Mouse (Mus musculus) gastrocnemius, postnatal 4 days (tissue): ENCODE measurements around the gene BC107364. TPM values are rescaled to one million over a fixed set of nuclear protein-coding genes. Genes with fewer than 3 reads are reported as not detected.
A peak's percentile ranks its signal among the peaks of the same experiment; 100 is the strongest.
"Not testable (repeated sequence)": the region's sequence is repeated elsewhere in the genome, so short reads cannot be mapped to it uniquely, and the experiment has no call there.

ENCODE experiments used
- DNase-seq, 2 experiments: peaks; one replicate each; pipeline ENCODE4 v3.0.0; 2021 to 2022; ENCODE audit warnings: low spot score in 2 of 2, mixed read lengths in 2 of 2
- total RNA-seq, 2 experiments: library from RNA; stranded (reverse); gene quantifications; 2 replicates each; pipeline ENCODE4 v1.2.3; 2021

BC107364 gene
- total RNA-seq, 2 experiments from 2014 or later: not detected

DNA sequence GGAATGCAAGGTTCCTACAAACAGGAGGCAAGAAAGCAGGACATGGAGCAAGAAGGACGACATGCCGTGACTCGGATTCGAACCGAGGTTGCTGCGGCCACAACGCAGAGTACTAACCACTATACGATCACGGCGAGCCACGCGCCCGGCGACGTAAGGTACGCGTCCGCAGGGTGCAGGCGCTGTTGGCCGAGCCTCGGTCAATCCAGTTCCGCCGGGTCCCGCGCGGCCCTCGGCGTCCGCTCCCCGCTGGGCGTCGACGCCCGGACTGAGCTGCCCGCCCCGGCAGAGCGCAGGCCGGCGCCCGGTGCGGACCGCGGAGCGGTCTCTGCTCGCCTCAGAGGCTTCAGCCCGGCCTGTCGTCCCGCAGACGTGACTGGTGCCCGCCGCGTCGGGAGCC is 5.9 kb upstream of the BC107364 start:
- DNase-seq: not testable (repeated sequence)

DNA sequence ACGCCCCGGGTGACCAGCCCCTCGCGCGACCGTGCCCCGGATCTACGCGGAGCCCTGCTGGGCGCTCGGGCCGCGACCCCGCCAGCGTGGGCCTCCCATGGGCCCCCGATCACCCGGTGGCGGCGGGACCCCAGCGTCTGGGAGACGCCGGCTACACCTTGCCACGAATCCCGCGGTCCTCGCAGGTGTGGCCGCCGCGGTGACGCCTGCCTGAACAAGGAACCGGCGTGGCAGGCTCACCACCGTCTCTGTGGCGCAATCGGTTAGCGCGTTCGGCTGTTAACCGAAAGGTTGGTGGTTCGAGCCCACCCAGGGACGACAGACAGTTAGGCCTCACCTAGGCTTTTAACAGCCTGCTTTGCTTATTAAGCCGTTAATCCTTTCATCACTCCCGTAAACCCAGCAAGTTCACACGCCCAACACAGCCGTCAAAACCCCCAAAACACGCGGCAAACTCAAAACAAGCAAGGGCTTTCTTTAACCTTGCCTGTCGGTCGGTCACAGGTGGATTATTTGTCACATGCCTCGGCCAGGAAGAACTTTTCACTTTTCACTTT is 847 bp downstream of the BC107364 start:
- not testable (repeated sequence) for DNase-seq

DNA sequence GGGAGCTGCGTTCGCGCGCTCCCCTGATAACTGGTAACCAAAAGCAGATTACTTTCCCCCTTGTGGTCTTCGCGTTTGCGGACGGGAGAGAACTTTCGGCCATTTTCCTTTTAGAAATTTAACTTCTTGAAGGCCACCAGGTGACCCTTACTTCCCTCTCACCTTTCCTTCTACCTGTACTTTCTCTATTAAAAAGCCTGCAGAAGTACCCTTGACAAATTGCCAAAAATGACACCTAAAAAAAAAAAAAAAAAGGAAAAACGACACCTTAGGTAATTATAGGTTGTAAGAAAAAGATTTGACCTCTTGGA is 1.6 kb downstream of the BC107364 start:
- not testable (repeated sequence) for DNase-seq

DNA sequence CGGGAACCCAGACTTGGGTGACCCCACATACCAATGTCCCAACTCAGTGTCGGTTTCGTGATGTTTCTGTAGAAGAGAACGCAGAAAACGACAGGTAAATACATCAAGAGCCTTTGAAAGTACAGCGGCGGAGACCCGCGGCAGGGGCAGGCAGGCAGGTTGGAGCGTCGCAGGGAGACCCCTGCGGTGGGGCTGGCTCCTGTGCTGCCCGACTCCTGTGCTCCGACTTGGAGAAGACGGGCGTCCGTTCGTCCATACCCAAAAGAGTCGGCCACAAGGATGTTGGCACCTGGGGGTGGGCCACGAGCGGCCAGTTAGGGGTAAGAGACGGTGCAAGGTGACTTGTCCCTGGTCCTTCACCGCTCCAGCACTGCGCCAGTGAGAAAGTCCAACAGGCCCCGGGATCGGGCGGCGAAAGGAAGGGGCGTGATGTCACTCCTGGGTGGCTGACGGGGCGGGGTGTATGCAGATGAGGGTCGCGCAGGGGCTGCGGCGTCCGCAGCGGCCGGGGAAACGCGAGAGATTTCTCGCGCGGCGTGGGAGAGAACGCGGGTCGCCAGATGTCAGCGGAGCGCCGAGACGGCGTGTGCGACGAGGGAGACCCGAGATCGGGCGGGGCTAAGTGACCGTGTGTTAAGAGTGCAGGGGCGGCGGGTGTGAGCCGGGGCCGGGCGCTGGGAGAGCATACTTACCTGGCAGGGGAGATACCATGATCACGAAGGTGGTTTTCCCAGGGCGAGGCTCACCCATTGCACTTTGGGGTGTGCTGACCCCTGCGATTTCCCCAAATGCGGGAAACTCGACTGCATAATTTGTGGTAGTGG is 2.1 kb downstream of the BC107364 start:
- not testable (repeated sequence) for DNase-seq

DNA sequence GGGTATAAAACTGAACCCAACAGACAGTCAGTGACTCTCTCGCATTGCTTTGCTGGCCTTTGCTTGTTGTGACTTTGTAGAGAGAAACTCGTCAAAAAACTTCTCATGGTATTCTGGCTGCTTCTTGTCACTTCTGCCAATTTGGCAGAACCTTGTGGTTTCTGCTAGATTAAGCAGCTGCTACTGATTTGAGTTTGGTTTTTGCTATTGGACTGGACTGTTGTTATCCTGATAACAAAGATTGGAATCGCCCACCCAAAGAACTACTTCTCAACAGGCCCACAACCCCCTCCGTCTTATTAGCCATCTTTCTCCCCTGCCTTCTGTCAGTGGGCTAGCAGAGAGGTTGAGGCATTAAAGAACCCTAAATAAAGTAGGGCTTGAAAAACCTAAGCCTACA is 6.7 kb downstream of the BC107364 start:
- no peak for DNase-seq

DNA sequence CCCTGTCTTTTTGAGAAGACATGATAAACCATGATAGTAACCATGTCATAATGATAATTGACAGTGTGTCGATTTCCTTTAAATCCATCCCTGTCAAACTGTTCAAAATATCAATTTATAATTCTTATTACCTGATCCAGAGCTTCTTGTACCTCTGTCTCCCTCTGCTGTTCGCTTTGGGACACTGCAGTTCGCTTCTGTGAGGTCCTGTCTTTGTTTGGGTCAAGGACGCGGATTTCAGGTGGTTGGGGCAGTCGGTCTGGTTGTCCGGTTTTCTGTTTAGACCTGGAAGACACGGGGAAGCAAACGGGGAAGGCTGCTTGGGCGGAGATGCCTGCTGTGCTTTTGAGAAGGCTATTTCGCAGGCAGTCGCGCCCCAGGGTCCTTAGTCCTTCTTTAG is 11.5 kb downstream of the BC107364 start:
- DNase-seq: peak in 1 of 2 experiments; percentile 58

DNA sequence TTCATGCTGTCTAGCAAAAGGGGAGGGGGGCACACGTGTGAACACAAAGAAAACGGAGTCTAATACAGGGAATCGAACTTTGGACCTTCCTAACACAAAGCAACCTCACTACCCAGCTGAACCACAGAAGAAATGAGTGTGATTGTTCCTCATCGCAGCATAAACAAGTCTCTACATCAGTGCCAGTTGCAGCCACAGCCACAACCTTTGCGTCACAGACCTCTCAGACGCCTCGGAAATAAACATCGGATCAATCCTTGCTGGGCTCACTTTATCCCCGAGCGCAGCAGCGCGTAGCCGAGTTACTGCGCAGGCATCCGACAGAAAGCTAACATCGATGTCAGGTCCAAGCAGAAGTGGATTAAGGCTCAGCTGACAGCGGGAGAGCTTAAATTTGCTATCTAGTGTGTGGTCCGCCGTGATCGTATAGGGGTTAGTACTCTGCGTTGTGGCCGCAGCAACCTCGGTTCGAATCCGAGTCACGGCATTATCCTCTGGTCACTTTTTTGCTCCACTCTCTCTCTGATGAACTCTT is 16.5 kb downstream of the BC107364 start:
- no peak for DNase-seq

DNA sequence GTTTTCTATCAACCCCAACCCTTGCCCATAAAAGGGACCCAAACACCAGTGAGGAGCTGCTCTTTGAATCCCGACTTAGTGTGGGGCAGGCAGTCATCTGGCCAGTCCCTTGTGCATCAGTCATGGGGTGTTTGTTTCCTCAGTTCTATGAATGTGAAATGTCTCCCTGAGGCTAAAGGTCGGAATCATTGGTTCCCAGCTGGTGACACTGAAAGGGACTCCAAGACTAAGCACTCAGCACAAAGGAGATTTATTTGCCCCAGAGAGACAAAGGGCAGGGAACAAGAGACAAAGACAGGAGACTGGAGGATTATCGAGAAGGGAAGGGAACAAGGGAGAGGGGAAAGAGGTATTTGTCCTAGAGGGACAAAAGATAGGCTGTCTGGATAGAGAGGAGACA is 19.9 kb downstream of the BC107364 start:
- no peak for DNase-seq

DNA sequence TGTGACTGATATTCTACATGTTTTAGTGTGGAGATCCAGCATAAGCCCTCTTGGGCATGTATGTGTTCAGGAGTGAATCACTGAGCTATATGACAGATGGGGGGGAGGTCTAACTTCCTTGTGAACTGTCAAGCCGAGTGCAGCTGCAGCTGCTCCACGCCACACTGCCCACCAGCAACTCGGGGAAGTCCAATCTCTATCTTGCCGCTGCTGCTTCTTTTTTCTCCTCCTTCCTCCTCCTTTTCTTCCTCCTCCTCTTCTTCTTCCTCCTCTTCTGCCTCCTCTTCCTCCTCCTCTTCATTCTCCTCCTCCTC is 22.3 kb downstream of the BC107364 start:
- DNase-seq: no peak

DNA sequence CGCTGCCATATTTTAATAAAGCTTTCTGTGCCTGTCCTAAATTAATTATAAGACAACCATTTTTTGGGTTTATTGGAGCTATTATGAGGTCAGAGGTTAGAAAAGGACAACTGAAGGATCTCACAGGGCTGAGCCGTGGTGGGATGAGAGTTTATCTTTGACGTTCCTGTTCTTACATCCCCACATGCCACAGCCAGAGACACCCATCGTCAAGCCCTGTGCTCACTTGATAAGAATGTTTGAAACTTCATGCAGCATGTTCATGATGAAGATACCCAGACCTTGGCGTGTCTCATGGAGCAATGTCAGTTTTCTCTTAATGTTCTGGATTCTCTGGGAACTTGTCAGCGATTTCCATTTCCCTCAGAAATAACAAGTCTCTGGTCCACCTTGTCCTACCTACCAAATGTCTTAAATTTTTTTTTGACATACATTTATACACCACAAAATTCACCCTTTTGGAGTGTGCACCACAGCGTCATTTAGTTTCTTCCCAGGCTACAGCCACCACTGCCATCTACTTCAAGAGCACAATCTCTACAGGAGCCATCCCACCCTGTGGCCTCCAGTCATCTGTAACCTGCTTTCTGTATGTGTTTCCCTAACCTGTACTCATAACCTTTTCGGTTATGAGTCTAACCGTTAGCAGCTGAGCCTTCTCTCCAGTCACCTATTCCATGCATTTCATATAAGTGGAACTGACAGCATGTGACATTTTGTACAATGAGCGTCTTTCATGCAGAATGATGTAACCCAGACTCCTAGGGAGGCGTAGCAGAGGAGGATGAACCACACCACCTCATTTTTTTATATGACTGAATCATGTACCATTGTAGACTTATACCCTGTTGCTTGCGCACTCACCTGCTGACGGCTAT is 22.9 kb downstream of the BC107364 start:
- no peak for DNase-seq

DNA sequence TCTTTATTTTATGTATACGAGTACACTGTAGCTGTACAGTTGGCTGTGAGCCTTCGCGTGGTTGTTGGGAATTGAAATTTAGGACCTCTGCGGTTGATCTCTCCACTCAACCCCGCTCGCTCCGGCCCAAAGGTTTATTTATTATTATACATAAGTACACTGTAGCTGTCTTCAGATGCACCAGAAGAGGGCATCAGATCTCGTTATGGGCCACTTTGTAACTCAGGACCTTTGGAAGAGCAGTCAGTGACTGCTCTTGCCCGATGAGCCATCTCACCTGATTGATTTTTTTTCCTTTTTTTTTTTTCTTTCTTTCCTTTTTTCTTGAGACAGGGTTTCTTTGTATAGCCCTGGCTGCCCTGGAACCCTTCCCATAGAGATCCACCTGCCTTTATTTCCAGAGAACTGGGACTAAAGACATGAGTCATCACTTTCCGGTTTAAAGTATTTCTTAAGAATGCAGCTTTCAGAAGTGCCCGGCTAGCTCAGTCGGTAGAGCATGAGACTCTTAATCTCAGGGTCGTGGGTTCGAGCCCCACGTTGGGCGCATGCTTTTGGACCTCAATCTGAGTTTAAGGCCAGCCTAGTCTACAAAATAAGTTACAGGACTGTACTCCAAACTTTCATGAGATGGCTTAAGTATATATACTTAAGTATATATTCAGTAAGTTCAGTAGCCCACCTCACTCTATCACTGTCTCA is 24.2 kb downstream of the BC107364 start:
- no peak for DNase-seq

DNA sequence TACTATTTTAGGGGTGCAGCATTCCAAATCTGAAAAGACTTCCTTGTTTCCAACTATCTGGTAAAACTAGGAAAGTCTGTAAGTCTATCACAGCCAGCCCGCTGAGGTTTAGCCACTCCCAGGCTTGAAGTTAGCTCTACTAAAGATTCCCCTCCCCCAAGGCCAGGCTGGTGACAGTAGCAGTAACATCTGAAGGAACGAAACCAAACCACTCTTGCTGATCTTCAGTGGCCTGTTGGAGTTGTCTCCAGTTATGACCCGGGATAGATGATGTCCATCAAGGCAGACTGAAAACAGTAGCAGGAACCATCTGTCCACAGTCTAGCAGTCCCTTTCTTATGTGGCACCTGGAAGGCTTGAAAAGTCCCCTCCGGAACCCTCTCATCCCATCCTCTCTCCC is 24.8 kb downstream of the BC107364 start:
- DNase-seq: no peak

DNA sequence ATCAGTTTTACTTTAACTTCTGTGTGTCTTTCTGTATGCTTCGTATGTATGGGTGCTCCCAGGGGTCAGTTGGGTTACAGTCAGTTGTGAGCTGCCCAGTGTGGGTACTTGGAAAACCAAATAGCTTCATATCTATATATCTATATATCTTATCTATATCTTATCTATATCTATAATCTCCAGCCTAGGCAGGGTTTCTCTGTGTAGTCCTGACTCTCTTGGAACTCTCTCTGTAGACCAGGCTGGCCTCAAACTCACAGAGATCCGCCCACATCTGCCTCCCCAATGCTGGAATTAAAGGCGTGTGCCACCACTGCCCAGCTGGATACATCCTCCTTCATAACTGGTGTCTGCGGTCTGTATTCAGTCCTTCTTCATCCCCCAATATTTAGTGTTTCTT is 25.8 kb downstream of the BC107364 start:
- DNase-seq: no peak

DNA sequence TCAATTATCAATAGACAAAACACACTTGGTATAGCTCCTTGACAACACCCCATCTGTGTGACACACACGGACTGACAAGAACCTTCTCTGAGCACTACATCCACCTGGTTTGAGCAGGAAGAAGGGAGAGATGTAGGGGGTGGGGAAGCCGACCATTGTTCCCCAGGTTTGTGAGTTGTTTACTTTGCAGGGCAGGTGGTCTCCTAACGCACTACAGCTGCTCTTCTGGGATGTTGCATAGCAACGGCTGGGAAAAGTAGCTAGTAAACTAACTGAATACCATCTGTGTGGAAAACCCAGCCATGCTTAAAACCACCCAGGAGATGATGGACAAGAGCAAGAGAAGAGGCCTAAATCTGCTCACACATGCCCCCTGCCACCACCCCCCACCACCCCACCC is 27.7 kb downstream of the BC107364 start:
- not testable (repeated sequence) for DNase-seq

DNA sequence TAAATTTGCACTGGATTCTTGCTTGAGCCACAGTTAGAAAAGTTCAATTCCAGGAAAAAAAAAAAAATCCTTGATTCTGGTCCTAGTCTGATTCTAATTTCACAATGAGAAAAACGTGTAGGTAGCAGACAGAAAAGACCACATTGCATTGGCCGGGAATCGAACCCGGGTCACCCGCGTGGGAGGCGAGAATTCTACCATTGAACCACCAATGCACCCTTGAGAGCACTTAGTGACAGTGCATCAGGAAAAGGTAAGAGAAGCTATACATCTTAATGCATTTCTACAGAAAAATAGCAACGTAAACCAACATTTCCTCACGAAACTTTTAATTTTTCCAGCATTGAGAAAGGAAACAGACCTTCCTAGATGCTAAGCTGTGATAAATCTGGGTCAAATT is 28.2 kb downstream of the BC107364 start:
- no peak for DNase-seq

DNA sequence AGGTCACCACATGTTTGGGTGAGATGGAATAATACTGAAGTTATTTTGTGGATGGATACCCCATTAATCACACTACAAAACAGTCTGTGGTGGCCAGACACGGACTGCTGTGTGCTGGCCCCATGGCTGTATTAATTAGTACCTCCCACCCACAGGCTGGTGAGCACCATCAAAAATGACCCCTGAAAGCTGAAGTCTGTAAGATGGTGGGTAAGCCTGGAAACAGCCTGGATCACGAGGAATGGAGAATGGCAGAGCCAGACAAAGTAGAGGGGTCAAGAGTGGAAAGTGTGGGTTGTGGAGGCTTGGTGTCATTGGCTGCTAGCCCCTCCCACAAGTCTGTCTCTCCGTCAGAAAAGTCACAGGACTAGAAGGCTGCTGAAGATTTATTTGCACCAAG is 31.3 kb downstream of the BC107364 start:
- DNase-seq: no peak

DNA sequence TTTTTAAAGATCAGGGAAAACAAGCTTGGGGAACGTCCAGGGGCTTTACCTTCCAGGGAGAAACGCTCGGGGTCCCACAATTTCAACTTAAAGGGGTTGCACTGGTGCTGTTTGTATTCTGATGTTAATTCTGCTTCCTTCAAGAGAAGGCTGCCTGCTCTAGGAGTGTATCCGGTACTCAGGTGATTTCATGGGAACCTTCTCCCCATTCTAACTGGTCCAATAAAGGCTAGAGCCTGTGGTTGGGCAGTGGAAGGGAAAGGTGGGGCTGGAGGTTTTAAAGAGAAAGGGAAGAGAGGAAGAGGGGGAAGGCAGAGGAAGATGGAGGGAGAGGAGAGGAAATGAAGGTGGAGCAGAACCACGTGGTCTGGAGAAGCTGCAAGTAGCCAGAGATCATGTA is 33.2 kb downstream of the BC107364 start:
- DNase-seq: not testable (repeated sequence)

DNA sequence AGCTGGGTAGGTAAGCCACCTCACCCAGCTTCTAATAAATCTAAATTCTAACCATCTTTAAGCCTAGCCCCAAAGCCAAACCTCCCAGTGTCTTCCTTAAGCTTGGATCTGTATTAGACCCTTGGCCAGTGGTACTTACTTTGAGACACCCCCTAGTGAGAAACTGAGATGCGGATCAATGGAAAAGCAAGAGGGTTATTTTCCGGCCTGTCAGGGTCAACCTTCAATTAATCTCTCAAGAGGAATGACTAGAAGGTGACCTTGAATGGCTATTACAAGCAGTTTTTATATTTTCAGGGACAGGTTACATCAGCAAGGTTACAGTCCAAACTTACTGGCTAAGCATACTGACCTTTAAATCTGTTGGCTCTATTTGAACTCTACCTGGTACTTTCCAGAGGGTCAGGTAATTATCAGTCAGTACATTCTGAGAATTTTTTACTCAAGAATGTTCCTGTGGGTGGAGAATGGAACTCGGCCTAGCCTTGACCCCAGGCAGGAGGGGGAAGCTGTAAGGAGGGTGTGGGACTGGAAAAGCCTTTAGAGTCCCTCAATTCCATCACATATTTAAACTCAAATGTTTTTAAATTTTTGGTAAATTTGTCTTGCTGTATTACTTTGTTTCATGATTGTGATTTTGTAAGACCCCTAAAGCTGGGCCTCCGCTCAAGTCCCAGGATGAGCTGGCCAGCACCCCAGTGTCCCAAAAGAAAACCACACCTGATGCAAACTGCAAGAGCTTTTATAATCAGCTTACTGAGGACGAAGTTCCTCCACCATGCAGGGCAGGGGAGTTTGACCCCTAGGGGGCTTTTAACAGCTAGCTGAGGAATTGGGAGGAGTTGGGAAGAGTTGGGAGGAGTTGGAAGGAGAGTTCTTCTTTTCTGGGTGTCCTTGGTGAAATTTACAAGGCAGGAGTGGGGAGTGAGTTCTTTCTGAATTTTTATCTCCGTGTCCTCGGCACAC is 34.0 kb downstream of the BC107364 start:
- DNase-seq: no peak

DNA sequence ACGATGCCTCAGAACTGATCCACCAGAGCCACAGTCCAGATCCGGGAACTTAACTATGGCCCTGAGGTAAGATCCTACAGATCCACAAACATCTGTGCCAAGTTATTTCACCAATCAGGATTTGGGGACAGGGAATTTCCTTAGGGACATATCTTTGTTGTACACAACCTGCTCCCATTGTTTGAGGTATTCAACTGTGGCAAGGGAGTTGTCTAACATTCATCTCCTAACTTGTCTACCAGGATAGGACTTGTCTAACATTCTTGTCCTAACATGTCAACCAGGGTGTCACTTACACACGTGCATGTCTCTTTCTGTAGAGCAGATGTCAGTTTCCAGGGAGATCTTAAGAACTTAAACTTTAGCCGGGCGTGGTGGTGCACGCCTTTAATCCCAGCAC is 35.5 kb downstream of the BC107364 start:
- DNase-seq: no peak

DNA sequence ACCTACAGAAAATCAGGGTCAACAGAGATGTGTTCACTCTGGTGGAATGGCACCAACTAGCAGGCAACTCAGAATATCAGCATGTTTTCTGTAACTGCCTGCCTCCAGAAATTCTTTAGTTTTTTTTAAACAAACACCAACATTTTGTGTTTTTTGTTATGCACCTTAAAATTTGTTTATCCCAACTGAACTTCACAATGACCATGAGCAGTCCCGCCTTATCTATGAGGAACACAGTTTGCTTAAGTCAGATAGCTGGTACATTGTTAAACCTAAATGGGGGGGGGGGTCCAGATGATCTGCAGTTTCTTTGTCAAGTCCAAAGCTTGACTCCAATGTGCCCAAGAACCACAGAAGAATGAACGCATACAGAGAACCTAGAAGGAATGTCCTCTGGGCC is 36.0 kb downstream of the BC107364 start:
- DNase-seq: no peak
